Mouse (Mus musculus) liver, embryonic 11.5 days (tissue): ENCODE measurements around the gene Taf1b. TPM values are rescaled to one million over a fixed set of nuclear protein-coding genes. Genes with fewer than 3 reads are reported as not detected.
A peak's percentile ranks its signal among the peaks of the same experiment; 100 is the strongest.

ENCODE experiments used
- ATAC-seq: fragments of 200-750 bp; cut with Nextera tagmentation; replicated peaks from 2 replicates; pipeline ENCODE4 v1.8.0; 2017; ENCODE audit warnings: moderate number of reproducible peaks, mild to moderate bottlenecking, moderate TSS enrichment, moderate library complexity; ENCODE audit not compliant: low FRiP score
- DNase-seq: peaks from one replicate; pipeline ENCODE4 v3.0.0-alpha.2; 2017; ENCODE audit warnings: low spot score
- H3K27ac ChIP-seq: fragments of 300-500 bp; sonication (generic); 2 replicates; pipeline ENCODE4 v1.5.1; 2014; ENCODE audit warnings: mild to moderate bottlenecking, low read depth, low read length, control low read depth
- H3K27me3 ChIP-seq: fragments of 300-500 bp; sonication (generic); replicated peaks from 2 replicates; pipeline ENCODE4 v1.6.1; 2014; ENCODE audit warnings: low read length, mixed read lengths; ENCODE audit not compliant: control insufficient read depth, insufficient read depth
- H3K36me3 ChIP-seq: fragments of 300-500 bp; sonication (generic); 2 replicates; pipeline ENCODE4 v1.6.1; 2014; ENCODE audit warnings: mild to moderate bottlenecking, low read length, moderate library complexity, mixed read lengths; ENCODE audit not compliant: control insufficient read depth, insufficient read depth
- H3K4me1 ChIP-seq: fragments of 300-500 bp; sonication (generic); replicated peaks from 2 replicates; pipeline ENCODE4 v1.6.1; 2014; ENCODE audit warnings: low read length, mixed read lengths; ENCODE audit not compliant: control insufficient read depth, insufficient read depth
- H3K4me2 ChIP-seq: fragments of 300-500 bp; sonication (generic); 2 replicates; pipeline ENCODE4 v1.6.1; 2014; ENCODE audit warnings: mild to moderate bottlenecking, control low read depth, moderate library complexity
- H3K4me3 ChIP-seq: fragments of 300-500 bp; sonication (generic); 2 replicates; pipeline ENCODE4 v1.5.1; 2014; ENCODE audit warnings: low read depth, low read length, control low read depth
- H3K9ac ChIP-seq: fragments of 300-500 bp; sonication (generic); 2 replicates; pipeline ENCODE4 v1.6.1; 2014; ENCODE audit warnings: low read depth, low read length, control low read depth
- H3K9me3 ChIP-seq: fragments of 300-500 bp; sonication (generic); 2 replicates; pipeline ENCODE4 v1.6.1; 2016; ENCODE audit warnings: low read length, inconsistent platforms, mixed read lengths; ENCODE audit not compliant: control insufficient read depth
- WGBS: fragments of 180-500 bp; shearing (Covaris S2); extraction: QIAGEN DNeasy Blood & Tissue Kit; methylation state at CpG from one replicate; pipeline ENCODE4 v1.1.7; 2014; 5-methylcytosine and 5-hydroxymethylcytosine counted together
- polyA plus RNA-seq: library from polyadenylated mRNA; unstranded; fragments of >200 nt; fragmentation: Nextera tagmentation; extraction: Ambion mirVana; gene quantifications from 2 replicates; pipeline ENCODE4 v1.2.1, GENCODE M21; 2014

The Taf1b gene
- polyA plus RNA-seq, 1 experiment from 2014 or later: 23.2 TPM

DNA sequence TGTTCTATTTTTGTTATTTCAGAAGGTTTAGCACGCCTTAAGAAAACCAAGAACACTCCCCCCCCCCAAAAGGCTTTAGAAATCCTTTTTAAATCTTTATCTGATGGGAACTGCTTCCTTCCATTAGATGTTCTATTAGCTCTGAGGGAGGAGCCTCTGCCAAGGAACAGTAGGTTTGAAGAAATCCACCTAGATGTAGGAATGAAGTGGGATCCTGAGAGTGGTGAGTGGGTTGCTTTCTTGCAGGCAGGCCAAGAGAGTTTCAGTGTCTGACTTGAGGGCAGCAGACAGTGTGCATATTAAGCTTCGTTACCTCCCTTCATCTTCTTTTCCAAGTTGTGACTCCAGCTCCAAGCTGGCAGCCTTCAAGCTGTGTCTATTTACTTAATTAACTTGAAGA is 39.0 kb downstream of the Taf1b start:
- WGBS: 67% methylated on average over 2 of the region's 2 CpGs
- H3K27me3 ChIP-seq: no peaks in the 10 kb centered on the region
- DNase-seq (no peak), ATAC-seq (no peak)
- no peak overlapping the region for H3K9ac ChIP-seq
- no peak overlapping the region for H3K4me3 ChIP-seq
- H3K9me3 ChIP-seq: no peaks in the 10 kb centered on the region
- 0 out of 2 replicates have a peak, but pooled peaks cover 7% of the 10 kb centered on the region for H3K4me1 ChIP-seq
- H3K4me2 ChIP-seq: no peak overlapping the region
- H3K36me3 ChIP-seq: no peaks in the 10 kb centered on the region; the same call in 1 of the 2 replicates
- H3K27ac ChIP-seq: no peak overlapping the region

DNA sequence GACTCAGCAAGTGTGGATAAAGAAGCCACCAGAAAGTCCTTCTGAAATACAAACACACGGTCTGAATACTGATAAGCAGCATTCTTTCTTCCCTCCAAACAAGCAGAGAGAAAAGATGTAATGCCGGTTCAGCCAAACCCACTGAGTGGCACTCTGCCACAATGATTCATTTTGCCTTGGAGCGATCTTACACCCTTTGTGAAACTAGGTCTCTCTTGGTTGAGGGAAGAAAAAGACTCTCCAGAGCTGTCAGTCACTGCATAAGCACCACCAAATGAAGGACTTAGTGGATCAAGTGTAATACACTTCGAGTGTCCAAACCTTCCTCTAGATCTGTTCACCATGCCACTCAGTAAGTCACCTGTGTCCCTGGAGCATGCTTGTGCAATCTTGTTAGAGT is 39.8 kb downstream of the Taf1b start:
- Histone ChIP-seq H3K27me3 (no peaks in the 10 kb centered on the region), H3K4me3 (no peak overlapping the region), H3K4me1 (0 out of 2 replicates have a peak, but pooled peaks cover 7% of the 10 kb centered on the region), H3K4me2 (no peak overlapping the region), H3K9me3 (no peaks in the 10 kb centered on the region), H3K27ac (no peak overlapping the region), H3K36me3 (no peaks in the 10 kb centered on the region; the same call in 1 of the 2 replicates), H3K9ac (no peak overlapping the region)
- ATAC-seq (no peak), DNase-seq (no peak)
- 66% methylated on average over 4 of the region's 4 CpGs for WGBS

DNA sequence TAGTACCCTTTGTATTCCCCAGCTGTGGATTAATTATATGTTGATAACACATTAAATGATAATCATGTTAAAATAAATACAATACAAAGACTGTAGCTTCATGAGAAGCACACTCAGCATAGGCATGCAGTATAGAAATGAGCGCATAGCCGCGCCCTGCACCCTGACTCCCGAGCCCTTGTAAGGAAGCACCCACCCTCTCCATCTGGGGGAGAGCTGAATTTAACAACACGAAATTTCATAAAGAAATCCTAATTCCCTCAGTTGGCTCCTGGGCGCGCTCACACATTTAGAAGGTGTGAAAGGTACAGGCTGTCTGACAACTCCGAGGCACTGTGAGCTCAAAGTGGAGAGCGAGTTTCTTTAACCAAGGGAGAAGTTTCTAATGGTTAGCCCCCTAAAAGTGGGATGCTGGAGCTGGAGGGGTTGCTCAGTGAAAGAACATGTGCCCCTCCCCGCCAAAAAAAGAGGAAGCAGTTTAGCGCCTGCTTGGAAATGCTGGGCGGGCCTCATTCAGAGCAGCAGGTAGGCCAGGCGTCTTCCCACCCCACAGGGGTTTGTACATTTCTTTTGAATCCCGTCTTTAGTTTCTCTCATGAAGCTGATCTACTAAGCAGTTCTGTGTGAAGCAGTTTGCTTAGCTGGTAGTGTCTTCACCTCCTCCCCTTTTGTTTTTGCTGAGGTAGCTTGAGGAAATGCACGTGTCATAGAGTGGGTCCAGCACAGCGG is 43.4 kb downstream of the Taf1b start:
- DNase-seq (no peak), ATAC-seq (no peak)
- H3K27me3 ChIP-seq: no peaks in the 10 kb centered on the region
- 74% methylated on average over 16 of the region's 16 CpGs for WGBS
- H3K27ac ChIP-seq: no peak overlapping the region
- no peak overlapping the region for H3K4me2 ChIP-seq
- H3K4me3 ChIP-seq: no peak overlapping the region
- H3K36me3 ChIP-seq: no peaks in the 10 kb centered on the region; the same call in 1 of the 2 replicates
- H3K9ac ChIP-seq: no peak overlapping the region
- H3K9me3 ChIP-seq: no peaks in the 10 kb centered on the region
- H3K4me1 ChIP-seq: no peaks in the 10 kb centered on the region

- peaks cover 2% of the 10 kb centered on the region; the same call in 1 of the 2 replicates for H3K36me3 ChIP-seq
- no peak overlapping the region for H3K4me2 ChIP-seq
- DNase-seq: no peak
- no peaks in the 10 kb centered on the region for H3K9me3 ChIP-seq
- H3K4me3 ChIP-seq: no peak overlapping the region
- 79% methylated on average over 8 of the region's 8 CpGs for WGBS
- no peak overlapping the region for H3K27ac ChIP-seq
- H3K9ac ChIP-seq: no peak overlapping the region
- no peaks in the 10 kb centered on the region for H3K27me3 ChIP-seq
- no peak for ATAC-seq
- no peaks in the 10 kb centered on the region for H3K4me1 ChIP-seq
Measured at GRCm38 (mm10) chr12:24547686-24548085, 49.5 kb downstream of the Taf1b start.

- H3K9ac ChIP-seq: no peak overlapping the region
- no peaks in the 10 kb centered on the region for H3K9me3 ChIP-seq
- no peaks in the 10 kb centered on the region for H3K4me1 ChIP-seq
- DNase-seq (no peak), ATAC-seq (no peak)
- H3K4me3 ChIP-seq: no peak overlapping the region
- H3K27me3 ChIP-seq: no peaks in the 10 kb centered on the region
- no peak overlapping the region for H3K4me2 ChIP-seq
- peaks cover 2% of the 10 kb centered on the region; the same call in 1 of the 2 replicates for H3K36me3 ChIP-seq
- WGBS: 91% methylated on average over 6 of the region's 6 CpGs
- H3K27ac ChIP-seq: no peak overlapping the region
Measured at GRCm38 (mm10) chr12:24548885-24549284, 50.7 kb downstream of the Taf1b start.

GRCm38 (mm10) chr12:24552531-24552930 is 54.4 kb downstream of the Taf1b start:
- H3K9ac ChIP-seq: no peak overlapping the region
- H3K4me1 ChIP-seq: no peaks in the 10 kb centered on the region
- H3K4me3 ChIP-seq: no peak overlapping the region
- H3K36me3 ChIP-seq: 0 out of 2 replicates have a peak, but pooled peaks cover 2% of the 10 kb centered on the region
- ATAC-seq (no peak), DNase-seq (no peak)
- H3K27me3 ChIP-seq: no peaks in the 10 kb centered on the region
- H3K4me2 ChIP-seq: no peak overlapping the region
- 70% methylated on average over 2 of the region's 2 CpGs for WGBS
- no peaks in the 10 kb centered on the region for H3K9me3 ChIP-seq
- H3K27ac ChIP-seq: no peak overlapping the region

DNA sequence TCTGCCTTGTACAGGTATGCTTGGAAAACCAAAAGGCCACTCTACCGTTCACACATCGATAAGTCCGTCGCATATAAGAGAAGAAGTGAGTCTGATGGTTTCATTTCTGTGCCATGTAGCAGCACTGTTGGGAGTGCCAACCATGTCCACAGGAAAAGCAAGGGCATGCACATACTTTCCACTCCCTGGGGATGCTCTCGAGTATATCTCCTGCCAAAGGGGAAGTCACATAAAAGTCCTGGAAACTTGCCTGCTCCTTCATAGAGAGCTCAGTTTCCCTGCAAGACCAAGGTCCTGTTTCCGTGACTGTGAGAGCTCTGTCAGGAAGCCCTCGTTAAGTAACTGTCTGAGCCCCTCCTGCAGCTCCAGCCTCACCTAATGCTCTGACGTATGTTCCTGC is 57.8 kb downstream of the Taf1b start:
- no peak overlapping the region for H3K27ac ChIP-seq
- no peak for DNase-seq
- 81% methylated on average over 8 of the region's 8 CpGs for WGBS

GRCm38 (mm10) chr12:24563395-24563960 is 65.3 kb downstream of the Taf1b start:
- DNase-seq: no peak
- Histone ChIP-seq H3K9ac (no peak overlapping the region), H3K27ac (no peak overlapping the region), H3K4me3 (no peak overlapping the region), H3K27me3 (no peaks in the 10 kb centered on the region), H3K4me1 (0 out of 2 replicates have a peak, but pooled peaks cover 4% of the 10 kb centered on the region), H3K36me3 (no peaks in the 10 kb centered on the region), H3K9me3 (no peaks in the 10 kb centered on the region), H3K4me2 (no peak overlapping the region)
- ATAC-seq: peak; percentile 41; the same call in 1 of the 2 replicates
- 65% methylated on average over 7 of the region's 7 CpGs for WGBS

More for the DNA sequence above, 57.8 kb downstream of the Taf1b start:
- Histone ChIP-seq H3K4me1 (no peaks in the 10 kb centered on the region), H3K9me3 (no peaks in the 10 kb centered on the region), H3K36me3 (no peaks in the 10 kb centered on the region), H3K4me3 (no peak overlapping the region), H3K4me2 (no peak overlapping the region), H3K9ac (no peak overlapping the region), H3K27me3 (no peaks in the 10 kb centered on the region)
- no peak for ATAC-seq

GRCm38 (mm10) chr12:24565311-24565710 is 67.2 kb downstream of the Taf1b start:
- no peaks in the 10 kb centered on the region for H3K36me3 ChIP-seq
- H3K4me2 ChIP-seq: no peak overlapping the region
- 0 out of 2 replicates have a peak, but pooled peaks cover 4% of the 10 kb centered on the region for H3K4me1 ChIP-seq
- ATAC-seq: no peak
- no peak overlapping the region for H3K9ac ChIP-seq
- no peak for DNase-seq
- H3K4me3 ChIP-seq: no peak overlapping the region
- H3K27me3 ChIP-seq: no peaks in the 10 kb centered on the region
- H3K27ac ChIP-seq: no peak overlapping the region
- H3K9me3 ChIP-seq: no peaks in the 10 kb centered on the region
- WGBS: 69% methylated on average over 6 of the region's 6 CpGs
